Mouse (Mus musculus) forebrain, embryonic 13.5 days (tissue): ENCODE data around the gene Taok3. TPM values are rescaled to one million over a fixed set of nuclear protein-coding genes. Genes with fewer than 3 reads are reported as not detected.

Source experiments
- ATAC-seq: fragments of 200-750 bp; cut with Nextera tagmentation; 2 replicates; pipeline ENCODE4 v1.8.0; 2017
- H3K27ac ChIP-seq: fragments of 300-500 bp; sonication (generic); 2 replicates; pipeline ENCODE4 v1.5.1; 2015; ENCODE audit warnings: inconsistent platforms, mild to moderate bottlenecking, moderate library complexity
- H3K27me3 ChIP-seq: fragments of 300-500 bp; sonication (generic); 2 replicates; pipeline ENCODE4 v1.6.1; 2015; ENCODE audit warnings: mild to moderate bottlenecking, inconsistent platforms
- H3K36me3 ChIP-seq: fragments of 300-500 bp; sonication (generic); 2 replicates; pipeline ENCODE4 v1.6.1; 2015; ENCODE audit warnings: mild to moderate bottlenecking, inconsistent platforms; ENCODE audit not compliant: poor library complexity, severe bottlenecking
- H3K4me1 ChIP-seq: fragments of 300-500 bp; sonication (generic); 2 replicates; pipeline ENCODE4 v1.6.1; 2015; ENCODE audit warnings: inconsistent platforms
- H3K4me2 ChIP-seq: fragments of 300-500 bp; sonication (generic); 2 replicates; pipeline ENCODE4 v1.6.1; 2015; ENCODE audit warnings: inconsistent platforms, mild to moderate bottlenecking, moderate library complexity
- H3K4me3 ChIP-seq: fragments of 300-500 bp; sonication (generic); 2 replicates; pipeline ENCODE4 v1.5.1; 2015; ENCODE audit warnings: mild to moderate bottlenecking, inconsistent platforms
- H3K9ac ChIP-seq: fragments of 300-500 bp; sonication (generic); 2 replicates; pipeline ENCODE4 v1.6.1; 2015; ENCODE audit warnings: mild to moderate bottlenecking, inconsistent platforms
- H3K9me3 ChIP-seq: fragments of 300-500 bp; sonication (generic); replicated peaks from 2 replicates; pipeline ENCODE4 v1.6.1; 2016; ENCODE audit warnings: inconsistent platforms
- WGBS: fragments of 180-500 bp; shearing (Covaris S2); methylation state at CpG from one replicate; pipeline ENCODE4 v1.1.7; 2015; 5-methylcytosine and 5-hydroxymethylcytosine counted together
- polyA plus RNA-seq: library from polyadenylated mRNA; unstranded; fragments of >200 nt; fragmentation: Nextera tagmentation; extraction: Ambion mirVana; gene quantifications from 2 replicates; pipeline ENCODE4 v1.2.1, GENCODE M21; 2015

The Taok3 gene
- polyA plus RNA-seq, 1 experiment from 2014 or later: 30.7 TPM

GRCm38 (mm10) chr5:117149054-117149942 lies 29.4 kb downstream of the Taok3 start:
- Histone ChIP-seq H3K4me2 (no peak overlapping the region), H3K36me3 (no peaks in the 10 kb centered on the region), H3K27ac (no peak overlapping the region), H3K27me3 (no peaks in the 10 kb centered on the region), H3K4me1 (no peaks in the 10 kb centered on the region), H3K9me3 (peaks cover 8% of the 10 kb centered on the region; the same call in 1 of the 2 replicates), H3K9ac (no peak overlapping the region), H3K4me3 (no peak overlapping the region)
- WGBS: 83% methylated on average over 16 of the region's 16 CpGs
- ATAC-seq: no peak

GRCm38 (mm10) chr5:117150068-117150467 lies 30.1 kb downstream of the Taok3 start:
- Histone ChIP-seq H3K9ac (no peak overlapping the region), H3K4me2 (no peak overlapping the region), H3K4me1 (no peaks in the 10 kb centered on the region), H3K4me3 (no peak overlapping the region), H3K36me3 (no peaks in the 10 kb centered on the region), H3K27me3 (no peaks in the 10 kb centered on the region), H3K9me3 (peaks cover 8% of the 10 kb centered on the region; the same call in 1 of the 2 replicates), H3K27ac (no peak overlapping the region)
- WGBS: 85% methylated on average over 5 of the region's 5 CpGs
- ATAC-seq: no peak

- H3K27me3 ChIP-seq: no peaks in the 10 kb centered on the region
- H3K4me2 ChIP-seq: no peak overlapping the region
- H3K4me1 ChIP-seq: no peaks in the 10 kb centered on the region
- no peak overlapping the region for H3K4me3 ChIP-seq
- H3K27ac ChIP-seq: no peak overlapping the region
- ATAC-seq: no peak
- H3K9ac ChIP-seq: no peak overlapping the region
- no peaks in the 10 kb centered on the region for H3K36me3 ChIP-seq
- 0 out of 2 replicates have a peak, but pooled peaks cover 2% of the 10 kb centered on the region for H3K9me3 ChIP-seq
Observed at GRCm38 (mm10) chr5:117152944-117153343, 33.0 kb downstream of the Taok3 start.

GRCm38 (mm10) chr5:117153527-117154091 lies 33.7 kb downstream of the Taok3 start:
- 78% methylated on average over 15 of the region's 15 CpGs for WGBS
- H3K36me3 ChIP-seq: no peaks in the 10 kb centered on the region
- H3K27ac ChIP-seq: no peak overlapping the region
- H3K9me3 ChIP-seq: 0 out of 2 replicates have a peak, but pooled peaks cover 2% of the 10 kb centered on the region
- no peaks in the 10 kb centered on the region for H3K27me3 ChIP-seq
- H3K9ac ChIP-seq: no peak overlapping the region
- H3K4me1 ChIP-seq: no peaks in the 10 kb centered on the region
- ATAC-seq: no peak
- H3K4me2 ChIP-seq: no peak overlapping the region
- H3K4me3 ChIP-seq: no peak overlapping the region

DNA sequence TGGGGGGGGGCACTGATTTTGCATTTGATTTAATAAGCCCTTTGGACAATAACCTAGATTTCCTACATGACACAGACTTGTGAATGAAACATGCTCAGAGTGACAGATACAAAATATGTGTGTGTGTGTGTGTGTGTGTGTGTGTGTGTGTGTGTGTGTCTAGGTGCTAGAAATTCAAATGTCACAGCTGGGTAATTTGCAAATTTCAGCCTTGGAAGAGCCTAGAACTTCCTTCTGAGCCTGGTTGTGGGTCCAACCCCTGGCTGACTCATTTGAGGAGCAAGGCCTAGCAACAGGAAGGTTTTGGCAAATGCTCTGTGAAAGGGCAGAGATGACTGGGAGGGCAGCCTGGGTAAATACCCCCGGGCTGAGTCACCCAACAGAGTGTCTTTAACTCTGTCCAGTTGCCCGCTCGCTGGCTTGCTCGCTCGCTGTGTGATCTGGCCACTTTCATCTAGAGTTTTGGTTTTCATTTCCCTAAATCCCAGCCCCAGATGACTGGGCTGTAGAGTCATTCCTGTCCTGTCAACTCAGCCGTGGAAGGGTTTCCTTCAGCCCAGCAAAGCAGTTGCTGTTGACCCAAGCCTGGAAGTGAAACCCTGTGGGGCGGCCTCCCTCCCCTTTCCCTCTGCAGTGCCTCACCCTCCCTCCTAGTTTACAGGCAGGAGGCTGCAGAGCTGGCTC lies 38.5 kb downstream of the Taok3 start:
- H3K4me3 ChIP-seq: no peak overlapping the region
- WGBS: 81% methylated on average over 7 of the region's 7 CpGs
- H3K27ac ChIP-seq: no peak overlapping the region
- H3K4me2 ChIP-seq: no peak overlapping the region
- H3K4me1 ChIP-seq: no peaks in the 10 kb centered on the region
- H3K9me3 ChIP-seq: no peaks in the 10 kb centered on the region
- no peak for ATAC-seq
- no peaks in the 10 kb centered on the region for H3K36me3 ChIP-seq
- H3K9ac ChIP-seq: no peak overlapping the region
- H3K27me3 ChIP-seq: no peaks in the 10 kb centered on the region

DNA sequence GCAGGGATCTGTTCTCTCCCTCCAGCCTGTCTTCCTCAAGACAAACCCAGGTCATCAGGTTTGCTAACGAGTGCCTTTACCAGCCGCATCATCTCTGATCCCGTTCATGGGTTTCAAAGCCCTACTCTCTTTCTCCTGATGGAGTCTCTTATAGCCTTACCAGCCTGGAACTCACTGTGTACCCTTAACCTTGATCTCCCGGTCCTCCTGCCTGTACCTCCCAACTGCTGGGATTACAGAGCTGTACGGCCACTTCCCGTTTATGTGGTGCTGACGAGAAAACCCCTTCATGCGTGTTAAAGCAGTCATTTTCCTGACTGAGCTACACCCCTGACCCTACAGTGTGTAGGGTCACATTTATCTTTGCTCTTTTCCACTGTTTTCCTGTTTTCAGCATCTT lies 39.4 kb downstream of the Taok3 start:
- H3K27me3 ChIP-seq: no peaks in the 10 kb centered on the region
- H3K4me1 ChIP-seq: no peaks in the 10 kb centered on the region
- no peak overlapping the region for H3K4me3 ChIP-seq
- H3K27ac ChIP-seq: no peak overlapping the region
- ATAC-seq: no peak
- 64% methylated on average over 8 of the region's 8 CpGs for WGBS
- H3K36me3 ChIP-seq: no peaks in the 10 kb centered on the region
- H3K9ac ChIP-seq: no peak overlapping the region
- H3K9me3 ChIP-seq: no peaks in the 10 kb centered on the region
- no peak overlapping the region for H3K4me2 ChIP-seq

GRCm38 (mm10) chr5:117159805-117160291 lies 39.9 kb downstream of the Taok3 start:
- H3K27me3 ChIP-seq: no peaks in the 10 kb centered on the region
- no peak for ATAC-seq

GRCm38 (mm10) chr5:117160499-117160898 lies 40.6 kb downstream of the Taok3 start:
- Histone ChIP-seq H3K36me3 (no peaks in the 10 kb centered on the region), H3K4me3 (no peak overlapping the region), H3K9me3 (no peaks in the 10 kb centered on the region), H3K27me3 (no peaks in the 10 kb centered on the region), H3K4me2 (no peak overlapping the region), H3K4me1 (no peaks in the 10 kb centered on the region), H3K27ac (no peak overlapping the region), H3K9ac (no peak overlapping the region)
- 68% methylated on average over 10 of the region's 10 CpGs for WGBS
- ATAC-seq: no peak

More at GRCm38 (mm10) chr5:117159805-117160291, 39.9 kb downstream of the Taok3 start:
- WGBS: 56% methylated on average over 6 of the region's 6 CpGs
- no peak overlapping the region for H3K4me3 ChIP-seq
- H3K27ac ChIP-seq: no peak overlapping the region
- H3K36me3 ChIP-seq: no peaks in the 10 kb centered on the region
- no peak overlapping the region for H3K4me2 ChIP-seq
- no peaks in the 10 kb centered on the region for H3K9me3 ChIP-seq
- no peak overlapping the region for H3K9ac ChIP-seq
- H3K4me1 ChIP-seq: no peaks in the 10 kb centered on the region

GRCm38 (mm10) chr5:117163790-117164189 lies 43.9 kb downstream of the Taok3 start:
- Histone ChIP-seq H3K4me3 (no peak overlapping the region), H3K4me1 (no peaks in the 10 kb centered on the region), H3K9me3 (no peaks in the 10 kb centered on the region), H3K4me2 (no peak overlapping the region), H3K9ac (no peak overlapping the region), H3K36me3 (no peaks in the 10 kb centered on the region), H3K27ac (no peak overlapping the region), H3K27me3 (no peaks in the 10 kb centered on the region)
- no peak for ATAC-seq
- WGBS: 93% methylated on average over 13 of the region's 13 CpGs

- no peak overlapping the region for H3K27ac ChIP-seq
- H3K9ac ChIP-seq: no peak overlapping the region
- no peak overlapping the region for H3K4me3 ChIP-seq
- no peaks in the 10 kb centered on the region for H3K27me3 ChIP-seq
- no peaks in the 10 kb centered on the region for H3K9me3 ChIP-seq
- no peaks in the 10 kb centered on the region for H3K36me3 ChIP-seq
- no peaks in the 10 kb centered on the region for H3K4me1 ChIP-seq
- WGBS: 88% methylated on average over 5 of the region's 5 CpGs
- H3K4me2 ChIP-seq: no peak overlapping the region
- no peak for ATAC-seq
Observed at GRCm38 (mm10) chr5:117164516-117164915, 44.6 kb downstream of the Taok3 start.

- Histone ChIP-seq H3K27ac (no peak overlapping the region), H3K9ac (no peak overlapping the region), H3K27me3 (no peaks in the 10 kb centered on the region), H3K9me3 (no peaks in the 10 kb centered on the region), H3K4me3 (no peak overlapping the region), H3K4me1 (no peaks in the 10 kb centered on the region), H3K4me2 (no peak overlapping the region), H3K36me3 (no peaks in the 10 kb centered on the region)
- no peak for ATAC-seq
- WGBS: 63% methylated on average over 2 of the region's 2 CpGs
Observed at GRCm38 (mm10) chr5:117164923-117165322, 45.0 kb downstream of the Taok3 start.

GRCm38 (mm10) chr5:117165946-117166345 lies 46.0 kb downstream of the Taok3 start:
- no peak for ATAC-seq
- Histone ChIP-seq H3K4me2 (no peak overlapping the region), H3K36me3 (no peaks in the 10 kb centered on the region), H3K27me3 (no peaks in the 10 kb centered on the region), H3K4me1 (no peaks in the 10 kb centered on the region), H3K4me3 (no peak overlapping the region), H3K9ac (no peak overlapping the region), H3K9me3 (no peaks in the 10 kb centered on the region), H3K27ac (no peak overlapping the region)
- WGBS: 89% methylated on average over 2 of the region's 2 CpGs
